8 mouse cellular contexts compared by ENCODE assay signal in the genomic region with DNA sequence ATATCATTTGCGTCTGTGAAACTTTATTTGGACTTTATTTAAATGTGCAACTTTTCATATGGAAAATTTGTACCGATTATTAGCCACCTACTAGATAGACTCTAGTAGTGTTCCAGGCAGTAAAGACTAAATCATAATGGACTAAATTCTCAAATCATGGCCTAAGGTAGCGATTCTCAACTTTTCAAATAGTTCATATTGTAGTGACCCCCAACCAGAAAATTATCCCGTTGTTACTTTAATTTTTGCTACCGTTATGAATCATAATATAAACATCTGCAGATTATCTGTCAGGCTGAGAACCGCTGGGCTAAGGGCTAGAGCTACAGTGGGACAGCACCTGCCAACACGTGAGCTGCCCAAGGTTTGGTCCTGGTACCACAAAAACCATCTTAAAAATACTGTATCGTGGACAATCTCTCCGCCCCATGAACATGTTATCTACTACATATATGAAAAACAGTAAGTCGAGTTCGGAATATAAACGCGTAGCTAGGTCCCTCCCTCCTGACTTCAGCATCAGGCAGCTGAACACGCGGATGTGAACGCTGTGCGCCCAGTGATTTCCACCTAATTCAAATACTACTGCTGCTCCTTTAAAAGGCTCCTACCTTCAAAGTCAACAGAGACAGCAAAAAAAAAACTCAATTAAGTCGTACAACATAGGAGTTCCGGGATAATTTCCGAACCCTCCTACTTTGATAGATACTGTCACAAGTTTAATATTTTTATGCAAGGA. TPM values are rescaled to one million over a fixed set of nuclear protein-coding genes. Genes with fewer than 3 reads are reported as not detected.
DNase-seq lines count a peak whose midpoint lies in the region; ATAC-seq lines count a peak whose summit lies in the region.

No protein-coding gene starts in this region.

- H3K4me3 ChIP-seq in heart, embryonic 10.5 days: peak overlapping the region; percentile 95
- peak overlapping the region; percentile 96 for H3K4me3 ChIP-seq in embryonic facial prominence, embryonic 14.5 days (ENCODE audit: low read depth, low read length)
- H3K4me3 ChIP-seq in limb, embryonic 10.5 days: peak overlapping the region; percentile 94
- peak overlapping the region; percentile 98 for H3K4me3 ChIP-seq in neural tube, embryonic 13.5 days

- H3K4me1 ChIP-seq in heart, embryonic 10.5 days: peaks cover 17% of the 10 kb centered on the region
- peaks cover 4% of the 10 kb centered on the region; the same call in 1 of the 2 replicates for H3K4me1 ChIP-seq in embryonic facial prominence, embryonic 14.5 days (ENCODE audit: control insufficient read depth, insufficient read depth, low read length)
- H3K4me1 ChIP-seq in limb, embryonic 10.5 days: peaks cover 15% of the 10 kb centered on the region
- peaks cover 35% of the 10 kb centered on the region for H3K4me1 ChIP-seq in neural tube, embryonic 13.5 days (replicated peaks)

- H3K27me3 ChIP-seq in heart, embryonic 10.5 days (ENCODE audit: insufficient read depth, poor library complexity, severe bottlenecking): no peaks in the 10 kb centered on the region
- H3K27me3 ChIP-seq in embryonic facial prominence, embryonic 14.5 days (replicated peaks; ENCODE audit: control insufficient read depth, insufficient read depth, low read length): no peaks in the 10 kb centered on the region
- no peaks in the 10 kb centered on the region for H3K27me3 ChIP-seq in limb, embryonic 10.5 days (ENCODE audit: low read depth, poor library complexity, severe bottlenecking)
- H3K27me3 ChIP-seq in neural tube, embryonic 13.5 days: no peaks in the 10 kb centered on the region

- H3K9me3 ChIP-seq in heart, embryonic 10.5 days: no peaks in the 10 kb centered on the region
- no peaks in the 10 kb centered on the region for H3K9me3 ChIP-seq in embryonic facial prominence, embryonic 14.5 days (ENCODE audit: control insufficient read depth, low read length)
- no peaks in the 10 kb centered on the region for H3K9me3 ChIP-seq in limb, embryonic 10.5 days (replicated peaks)
- no peaks in the 10 kb centered on the region for H3K9me3 ChIP-seq in neural tube, embryonic 13.5 days

- H3K4me2 ChIP-seq in embryonic facial prominence, embryonic 14.5 days (ENCODE audit: low read depth, low read length): peak overlapping the region; percentile 97
- H3K4me2 ChIP-seq in neural tube, embryonic 13.5 days: peak overlapping the region; percentile 92

- H3K36me3 ChIP-seq in heart, embryonic 10.5 days: peaks cover 27% of the 10 kb centered on the region
- peaks cover 24% of the 10 kb centered on the region for H3K36me3 ChIP-seq in embryonic facial prominence, embryonic 14.5 days (ENCODE audit: control insufficient read depth, insufficient read depth, low read length)
- H3K36me3 ChIP-seq in limb, embryonic 10.5 days: peaks cover 34% of the 10 kb centered on the region
- H3K36me3 ChIP-seq in neural tube, embryonic 13.5 days: peaks cover 21% of the 10 kb centered on the region

- intact Hi-C loops in heart, postnatal 14 days (cut with DNase I): loop anchor here (5.0 kb wide), 1 partner anchor 51 kb away; a partner anchor contains a TSS
- intact Hi-C loops in left cerebral cortex, postnatal 10 days (cut with DNase I): no loop called here

- 10% methylated on average over 20 of the region's 20 CpGs for WGBS in heart, embryonic 10.5 days
- WGBS in embryonic facial prominence, embryonic 14.5 days: 11% methylated on average over 20 of the region's 20 CpGs
- WGBS in limb, embryonic 10.5 days: 11% methylated on average over 20 of the region's 20 CpGs
- 12% methylated on average over 20 of the region's 20 CpGs for WGBS in neural tube, embryonic 13.5 days

- H3K27ac ChIP-seq in heart, embryonic 10.5 days: peak overlapping the region; percentile 92; the same call in 1 of the 2 replicates
- H3K27ac ChIP-seq in embryonic facial prominence, embryonic 14.5 days (replicated peaks; ENCODE audit: low read depth, low read length): peak overlapping the region; percentile 74; the same call in 1 of the 2 replicates
- H3K27ac ChIP-seq in limb, embryonic 10.5 days: peak overlapping the region; percentile 89; the same call in 1 of the 2 replicates
- H3K27ac ChIP-seq in neural tube, embryonic 13.5 days (replicated peaks): peak overlapping the region; percentile 77; the same call in 1 of the 2 replicates

- H3K9ac ChIP-seq in embryonic facial prominence, embryonic 14.5 days (ENCODE audit: low read depth, low read length): peak overlapping the region; percentile 82
- peak overlapping the region; percentile 76 for H3K9ac ChIP-seq in neural tube, embryonic 13.5 days

- ATAC-seq in CD4-positive, CD25-positive, alpha-beta regulatory T cell, adult 4 months: peak; percentile 24
- ATAC-seq in embryonic facial prominence, embryonic 14.5 days (ENCODE audit: low read depth): no peak
- no peak for ATAC-seq in neural tube, embryonic 13.5 days (ENCODE audit: low read depth)

- no peak for DNase-seq in heart, embryonic 10.5 days (ENCODE audit: low spot score)
- no peak for DNase-seq in heart, postnatal 14 days
- no peak for DNase-seq in embryonic facial prominence, embryonic 14.5 days (ENCODE audit: low spot score)
- no peak for DNase-seq in limb, embryonic 10.5 days (ENCODE audit: low spot score)
- DNase-seq in adrenal gland, postnatal 36 days: no peak
- no peak for DNase-seq in left cerebral cortex, postnatal 10 days (ENCODE audit: extremely low spot score in 1 of 2, low spot score in 2 of 2)

RNA-seq across cellular contexts. Expression of a gene that starts 0.9 kb away (rescaled TPM):
- polyA plus RNA-seq in heart, embryonic 10.5 days (2016; fragmentation: Nextera tagmentation; extraction: Ambion mirVana): 20.5 and 26.4 TPM in 2 replicates
- 10 to 100 TPM; 24.8 to 30.5 TPM for total RNA-seq in heart, postnatal 14 days (2021)
- polyA plus RNA-seq in CD4-positive, CD25-positive, alpha-beta regulatory T cell, adult 4 months (2017; shearing (Covaris generic)): 10 to 100 TPM; 56.3 to 58.8 TPM
- 25.8 and 27.2 TPM in 2 replicates for polyA plus RNA-seq in embryonic facial prominence, embryonic 14.5 days (2014; fragmentation: Nextera tagmentation; extraction: Ambion mirVana)
- polyA plus RNA-seq in limb, embryonic 10.5 days (2016; fragmentation: Nextera tagmentation; extraction: Ambion mirVana): 33.3 and 42.1 TPM in 2 replicates
- polyA plus RNA-seq in neural tube, embryonic 13.5 days (2015; fragmentation: Nextera tagmentation; extraction: Ambion mirVana): 14.9 and 17.1 TPM in 2 replicates
- total RNA-seq in adrenal gland, postnatal 36 days (2021): 10 to 100 TPM; 70.3 to 85.0 TPM
- 10 to 100 TPM; 29.5 to 30.6 TPM for total RNA-seq in left cerebral cortex, postnatal 10 days (2021)

RNA-seq across cellular contexts. Expression of a gene that starts 23.0 kb away (rescaled TPM):
- polyA plus RNA-seq in heart, embryonic 10.5 days (2016; fragmentation: Nextera tagmentation; extraction: Ambion mirVana): 31.5 and 33.9 TPM in 2 replicates
- 10 to 100 TPM; 38.9 to 41.4 TPM for total RNA-seq in heart, postnatal 14 days (2021)
- polyA plus RNA-seq in CD4-positive, CD25-positive, alpha-beta regulatory T cell, adult 4 months (2017; shearing (Covaris generic)): 1 to 10 TPM; 2.7 to 5.4 TPM
- polyA plus RNA-seq in embryonic facial prominence, embryonic 14.5 days (2014; fragmentation: Nextera tagmentation; extraction: Ambion mirVana): 43.1 and 45.4 TPM in 2 replicates
- 31.3 and 40.2 TPM in 2 replicates for polyA plus RNA-seq in limb, embryonic 10.5 days (2016; fragmentation: Nextera tagmentation; extraction: Ambion mirVana)
- 73.1 and 77.1 TPM in 2 replicates for polyA plus RNA-seq in neural tube, embryonic 13.5 days (2015; fragmentation: Nextera tagmentation; extraction: Ambion mirVana)
- total RNA-seq in adrenal gland, postnatal 36 days (2021): 10 to 100 TPM; 54.4 to 56.1 TPM
- total RNA-seq in left cerebral cortex, postnatal 10 days (2021): 100 to 1,000 TPM; 140 to 143 TPM

RNA-seq across cellular contexts. Expression of a gene that starts 49.8 kb away (rescaled TPM):
- polyA plus RNA-seq in heart, embryonic 10.5 days (2016; fragmentation: Nextera tagmentation; extraction: Ambion mirVana): 105 and 114 TPM in 2 replicates
- 10 to 100 TPM; 55.8 to 58.4 TPM for total RNA-seq in heart, postnatal 14 days (2021)
- 100 to 1,000 TPM in 1 of 2 experiments, 10 to 100 TPM in 1; 96.5 to 101 TPM for polyA plus RNA-seq in CD4-positive, CD25-positive, alpha-beta regulatory T cell, adult 4 months (2017; shearing (Covaris generic))
- polyA plus RNA-seq in embryonic facial prominence, embryonic 14.5 days (2014; fragmentation: Nextera tagmentation; extraction: Ambion mirVana): 149 and 153 TPM in 2 replicates
- polyA plus RNA-seq in limb, embryonic 10.5 days (2016; fragmentation: Nextera tagmentation; extraction: Ambion mirVana): 113 and 130 TPM in 2 replicates
- 88.3 and 96.9 TPM in 2 replicates for polyA plus RNA-seq in neural tube, embryonic 13.5 days (2015; fragmentation: Nextera tagmentation; extraction: Ambion mirVana)
- 100 to 1,000 TPM; 121 to 124 TPM for total RNA-seq in adrenal gland, postnatal 36 days (2021)
- 10 to 100 TPM; 85.1 to 92.5 TPM for total RNA-seq in left cerebral cortex, postnatal 10 days (2021)
